Mouse (Mus musculus) neural tube, embryonic 15.5 days (tissue): ENCODE data around the gene Ppp2r5c. TPM values are rescaled to one million over a fixed set of nuclear protein-coding genes. Genes with fewer than 3 reads are reported as not detected.

Source experiments
- ATAC-seq: fragments of 200-750 bp; cut with Nextera tagmentation; 2 replicates; pipeline ENCODE4 v1.8.0; 2017; ENCODE audit warnings: mild to moderate bottlenecking, moderate TSS enrichment, moderate library complexity; ENCODE audit not compliant: low FRiP score
- H3K27ac ChIP-seq: fragments of 300-500 bp; sonication (generic); replicated peaks from 2 replicates; pipeline ENCODE4 v1.5.1; 2015; ENCODE audit warnings: mild to moderate bottlenecking, inconsistent platforms
- H3K27me3 ChIP-seq: fragments of 300-500 bp; sonication (generic); replicated peaks from 2 replicates; pipeline ENCODE4 v1.6.1; 2015; ENCODE audit warnings: inconsistent platforms
- H3K36me3 ChIP-seq: fragments of 300-500 bp; sonication (generic); 2 replicates; pipeline ENCODE4 v1.6.1; 2015; ENCODE audit warnings: inconsistent platforms
- H3K4me1 ChIP-seq: fragments of 300-500 bp; sonication (generic); 2 replicates; pipeline ENCODE4 v1.6.1; 2015; ENCODE audit warnings: inconsistent platforms
- H3K4me2 ChIP-seq: fragments of 300-500 bp; sonication (generic); 2 replicates; pipeline ENCODE4 v1.6.1; 2015; ENCODE audit warnings: inconsistent platforms, mild to moderate bottlenecking, moderate library complexity
- H3K4me3 ChIP-seq: fragments of 300-500 bp; sonication (generic); replicated peaks from 2 replicates; pipeline ENCODE4 v1.5.1; 2015; ENCODE audit warnings: mild to moderate bottlenecking, inconsistent platforms
- H3K9ac ChIP-seq: fragments of 300-500 bp; sonication (generic); replicated peaks from 2 replicates; pipeline ENCODE4 v1.6.1; 2015; ENCODE audit warnings: mild to moderate bottlenecking, inconsistent platforms
- H3K9me3 ChIP-seq: fragments of 300-500 bp; sonication (generic); replicated peaks from 2 replicates; pipeline ENCODE4 v1.6.1; 2016; ENCODE audit warnings: inconsistent platforms
- WGBS: fragments of 180-500 bp; shearing (Covaris S2); methylation state at CpG from one replicate; pipeline ENCODE4 v1.1.7; 2015; ENCODE audit warnings: mixed read lengths; 5-methylcytosine and 5-hydroxymethylcytosine counted together
- polyA plus RNA-seq: library from polyadenylated mRNA; unstranded; fragments of >200 nt; fragmentation: Nextera tagmentation; extraction: Ambion mirVana; gene quantifications from 2 replicates; pipeline ENCODE4 v1.2.1, GENCODE M21; 2015

Gene Ppp2r5c
- polyA plus RNA-seq, 1 experiment from 2014 or later: 149 TPM

- peaks cover 48% of the 10 kb centered on the region for H3K4me1 ChIP-seq
- no peaks in the 10 kb centered on the region for H3K36me3 ChIP-seq
- no peak overlapping the region for H3K4me3 ChIP-seq
- H3K4me2 ChIP-seq: no peak overlapping the region
- H3K27me3 ChIP-seq: no peaks in the 10 kb centered on the region
- ATAC-seq: no peak
- no peak overlapping the region for H3K9ac ChIP-seq
- 30% methylated on average over 3 of the region's 3 CpGs for WGBS
- H3K27ac ChIP-seq: no peak overlapping the region
- H3K9me3 ChIP-seq: no peaks in the 10 kb centered on the region
Measured at GRCm38 (mm10) chr12:110504793-110505192, 57.9 kb downstream of the Ppp2r5c start.

GRCm38 (mm10) chr12:110506046-110506445, 59.1 kb downstream of the Ppp2r5c start:
- H3K4me2 ChIP-seq: no peak overlapping the region
- H3K9ac ChIP-seq: no peak overlapping the region
- H3K9me3 ChIP-seq: no peaks in the 10 kb centered on the region
- WGBS: 82% methylated on average over 5 of the region's 5 CpGs
- no peak overlapping the region for H3K4me3 ChIP-seq
- H3K27me3 ChIP-seq: no peaks in the 10 kb centered on the region
- no peak for ATAC-seq
- H3K36me3 ChIP-seq: no peaks in the 10 kb centered on the region
- H3K27ac ChIP-seq: no peak overlapping the region
- peaks cover 55% of the 10 kb centered on the region for H3K4me1 ChIP-seq

- Histone ChIP-seq H3K4me3 (no peak overlapping the region), H3K9ac (no peak overlapping the region), H3K4me1 (peaks cover 71% of the 10 kb centered on the region), H3K27ac (no peak overlapping the region), H3K9me3 (no peaks in the 10 kb centered on the region), H3K27me3 (no peaks in the 10 kb centered on the region), H3K36me3 (no peaks in the 10 kb centered on the region), H3K4me2 (no peak overlapping the region)
- 40% methylated on average over 9 of the region's 9 CpGs for WGBS
- no peak for ATAC-seq
Measured at GRCm38 (mm10) chr12:110507714-110508297, 60.9 kb downstream of the Ppp2r5c start.

GRCm38 (mm10) chr12:110508680-110509079, 61.8 kb downstream of the Ppp2r5c start:
- Histone ChIP-seq H3K9me3 (no peaks in the 10 kb centered on the region), H3K4me3 (no peak overlapping the region), H3K4me1 (peaks cover 74% of the 10 kb centered on the region), H3K9ac (no peak overlapping the region), H3K27ac (peak overlapping the region; percentile 9; the same call in 1 of the 2 replicates), H3K36me3 (no peaks in the 10 kb centered on the region), H3K27me3 (no peaks in the 10 kb centered on the region), H3K4me2 (no peak overlapping the region)
- WGBS: 73% methylated on average over 5 of the region's 5 CpGs
- no peak for ATAC-seq

GRCm38 (mm10) chr12:110510171-110510871, 63.4 kb downstream of the Ppp2r5c start:
- Histone ChIP-seq H3K4me1 (peaks cover 64% of the 10 kb centered on the region), H3K4me2 (no peak overlapping the region), H3K36me3 (no peaks in the 10 kb centered on the region), H3K9me3 (no peaks in the 10 kb centered on the region), H3K9ac (no peak overlapping the region), H3K27me3 (no peaks in the 10 kb centered on the region), H3K27ac (peak overlapping the region; percentile 58), H3K4me3 (no peak overlapping the region)
- ATAC-seq: no peak
- 60% methylated on average over 9 of the region's 9 CpGs for WGBS

- Histone ChIP-seq H3K27ac (0 out of 2 replicates have a peak overlapping the region, but pooled peaks have one; percentile 56), H3K36me3 (no peaks in the 10 kb centered on the region), H3K4me2 (no peak overlapping the region), H3K4me3 (no peak overlapping the region), H3K4me1 (peaks cover 65% of the 10 kb centered on the region), H3K9me3 (no peaks in the 10 kb centered on the region), H3K27me3 (no peaks in the 10 kb centered on the region), H3K9ac (no peak overlapping the region)
- 45% methylated on average over 12 of the region's 12 CpGs for WGBS
- no peak for ATAC-seq
Measured at GRCm38 (mm10) chr12:110511201-110511600, 64.3 kb downstream of the Ppp2r5c start.

GRCm38 (mm10) chr12:110511856-110512433, 65.0 kb downstream of the Ppp2r5c start:
- no peak overlapping the region for H3K4me2 ChIP-seq
- H3K9ac ChIP-seq: no peak overlapping the region
- H3K27me3 ChIP-seq: no peaks in the 10 kb centered on the region
- no peak overlapping the region for H3K27ac ChIP-seq
- ATAC-seq: no peak
- no peak overlapping the region for H3K4me3 ChIP-seq
- WGBS: 62% methylated on average over 9 of the region's 9 CpGs
- H3K4me1 ChIP-seq: peaks cover 61% of the 10 kb centered on the region
- H3K36me3 ChIP-seq: peaks cover under 1% of the 10 kb centered on the region; the same call in 1 of the 2 replicates
- no peaks in the 10 kb centered on the region for H3K9me3 ChIP-seq

- WGBS: 88% methylated on average over 7 of the region's 7 CpGs
- Histone ChIP-seq H3K9me3 (no peaks in the 10 kb centered on the region), H3K36me3 (peaks cover 3% of the 10 kb centered on the region; the same call in 1 of the 2 replicates), H3K4me3 (no peak overlapping the region), H3K9ac (no peak overlapping the region), H3K27me3 (no peaks in the 10 kb centered on the region), H3K4me1 (peaks cover 52% of the 10 kb centered on the region), H3K27ac (no peak overlapping the region), H3K4me2 (no peak overlapping the region)
- no peak for ATAC-seq
Measured at GRCm38 (mm10) chr12:110512884-110513283, 66.0 kb downstream of the Ppp2r5c start.

GRCm38 (mm10) chr12:110515676-110516075, 68.8 kb downstream of the Ppp2r5c start:
- WGBS: 78% methylated on average over 8 of the region's 8 CpGs

GRCm38 (mm10) chr12:110520236-110520987, 73.5 kb downstream of the Ppp2r5c start:
- H3K4me2 ChIP-seq: no peak overlapping the region
- no peak overlapping the region for H3K27ac ChIP-seq
- no peaks in the 10 kb centered on the region for H3K9me3 ChIP-seq
- H3K27me3 ChIP-seq: no peaks in the 10 kb centered on the region
- 89% methylated on average over 15 of the region's 15 CpGs for WGBS
- 0 out of 2 replicates have a peak, but pooled peaks cover 9% of the 10 kb centered on the region for H3K4me1 ChIP-seq
- peaks cover 26% of the 10 kb centered on the region for H3K36me3 ChIP-seq
- H3K9ac ChIP-seq: no peak overlapping the region
- no peak overlapping the region for H3K4me3 ChIP-seq
- ATAC-seq: no peak

More at GRCm38 (mm10) chr12:110515676-110516075, 68.8 kb downstream of the Ppp2r5c start:
- Histone ChIP-seq H3K9me3 (no peaks in the 10 kb centered on the region), H3K36me3 (peaks cover 3% of the 10 kb centered on the region; the same call in 1 of the 2 replicates), H3K27ac (no peak overlapping the region), H3K4me3 (no peak overlapping the region), H3K4me2 (no peak overlapping the region), H3K9ac (no peak overlapping the region), H3K27me3 (no peaks in the 10 kb centered on the region), H3K4me1 (peaks cover 33% of the 10 kb centered on the region)
- no peak for ATAC-seq

- ATAC-seq: no peak
- WGBS: 93% methylated on average over 5 of the region's 5 CpGs
- H3K36me3 ChIP-seq: peaks cover 28% of the 10 kb centered on the region
Measured at GRCm38 (mm10) chr12:110523526-110523925, 76.6 kb downstream of the Ppp2r5c start.

More at GRCm38 (mm10) chr12:110523526-110523925, 76.6 kb downstream of the Ppp2r5c start:
- H3K27me3 ChIP-seq: no peaks in the 10 kb centered on the region
- no peak overlapping the region for H3K9ac ChIP-seq
- H3K4me1 ChIP-seq: 0 out of 2 replicates have a peak, but pooled peaks cover 5% of the 10 kb centered on the region
- no peak overlapping the region for H3K27ac ChIP-seq
- no peak overlapping the region for H3K4me3 ChIP-seq
- H3K4me2 ChIP-seq: no peak overlapping the region
- H3K9me3 ChIP-seq: no peaks in the 10 kb centered on the region
